Mouse (Mus musculus) lung, postnatal 10 days (tissue): ENCODE data around the gene Ptprn2.

ENCODE experiments used
- DNase-seq: peaks from one replicate; pipeline ENCODE4 v3.0.0; 2021

Ptprn2 gene

DNA sequence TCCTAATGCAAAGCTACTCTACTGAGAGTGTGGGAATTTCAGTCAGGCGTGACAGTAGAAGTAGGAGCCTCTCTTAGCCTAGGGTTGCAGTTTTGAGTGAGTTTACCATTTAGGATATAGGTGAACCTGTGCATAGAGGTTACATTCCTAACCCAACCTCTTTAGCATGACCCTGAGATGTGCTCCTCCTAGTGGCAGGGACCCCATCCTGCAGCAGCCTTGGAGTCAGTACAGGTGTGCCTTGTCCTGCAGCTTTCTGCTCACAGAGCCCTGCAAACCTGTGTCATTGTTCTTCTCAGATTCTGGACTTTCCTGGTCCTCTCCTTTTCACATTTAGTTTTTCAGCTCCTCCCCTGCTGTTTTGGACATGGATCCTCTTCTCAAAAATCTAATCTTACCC, 168.2 kb downstream of the Ptprn2 start:
- DNase-seq, result no peak

DNA sequence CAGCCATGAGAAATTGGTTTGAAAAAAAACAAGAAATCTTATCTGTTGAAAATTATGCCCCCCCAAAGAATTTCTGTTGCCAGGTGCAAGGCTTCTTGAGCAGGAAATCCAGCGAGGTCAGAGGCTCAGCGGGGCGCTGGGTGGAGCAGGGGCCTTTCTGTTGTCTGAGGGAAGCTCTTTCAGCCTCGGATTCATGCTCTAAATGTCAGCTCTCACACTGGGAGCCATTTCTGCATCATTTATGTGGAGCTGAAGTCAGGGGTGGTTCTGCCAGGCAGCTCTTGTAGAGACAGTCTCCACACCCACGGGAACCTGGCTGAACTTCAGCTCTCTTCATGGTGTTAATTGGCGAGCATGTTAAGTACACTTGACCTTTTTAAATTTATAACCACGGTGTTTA, 174.6 kb downstream of the Ptprn2 start:
- DNase-seq, result no peak

DNA sequence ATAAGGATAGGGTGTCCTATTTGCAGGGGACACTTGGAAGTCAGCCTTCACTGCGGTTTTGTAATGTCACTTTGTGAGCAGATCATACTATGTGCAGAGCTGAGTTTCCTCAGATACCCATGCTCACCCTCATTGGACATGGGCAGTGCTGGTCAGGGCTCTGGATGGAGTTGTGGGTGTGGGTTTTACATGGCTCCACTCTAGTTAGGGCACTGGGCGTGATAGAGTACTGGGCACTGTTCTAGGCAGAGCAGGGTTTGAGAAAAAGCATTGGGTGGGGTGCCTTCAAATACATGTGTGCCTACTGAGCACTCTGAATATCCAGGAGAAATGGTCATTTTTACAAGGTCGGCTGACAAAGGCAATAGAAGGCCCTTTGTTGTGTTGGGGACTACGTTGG, 175.5 kb downstream of the Ptprn2 start:
- no peak for DNase-seq

DNA sequence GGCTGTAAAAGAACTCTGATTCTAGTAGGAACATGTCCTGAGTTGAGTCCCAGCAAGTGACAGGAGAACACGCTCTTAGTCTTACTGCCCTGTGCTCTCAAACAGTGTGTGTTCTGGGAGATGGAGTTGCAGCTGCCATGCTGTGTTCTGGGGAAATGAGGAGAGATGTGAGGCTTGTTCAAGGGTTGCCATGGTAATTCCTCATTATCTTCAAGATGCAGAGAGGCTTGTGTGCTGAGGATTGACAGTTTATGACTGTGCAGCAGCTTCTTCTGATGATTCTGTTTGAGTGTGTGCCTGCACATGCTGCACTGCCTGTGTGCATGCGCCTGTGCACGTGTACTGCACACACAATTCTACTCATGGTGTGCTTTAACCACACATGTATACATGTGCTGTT, 192.2 kb downstream of the Ptprn2 start:
- no peak for DNase-seq

DNA sequence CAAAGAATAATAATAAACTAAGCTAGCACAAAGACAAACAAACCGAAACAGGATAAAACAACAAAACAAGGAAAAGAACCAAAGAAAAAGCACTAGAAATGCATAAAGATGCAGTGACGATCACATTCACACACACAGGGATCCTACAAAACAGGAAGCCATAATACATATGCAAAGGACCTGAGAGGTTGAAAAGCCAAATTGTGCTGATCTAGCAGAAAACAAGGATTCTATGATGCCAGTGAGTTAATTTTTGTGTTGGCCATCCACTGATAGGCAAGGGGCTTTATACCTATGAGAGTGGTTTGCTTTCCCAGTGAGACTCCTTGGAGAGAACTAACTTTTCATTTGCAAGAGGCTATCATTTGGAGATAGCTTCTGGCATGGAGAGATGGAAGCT, 204.3 kb downstream of the Ptprn2 start:
- DNase-seq, result no peak

DNA sequence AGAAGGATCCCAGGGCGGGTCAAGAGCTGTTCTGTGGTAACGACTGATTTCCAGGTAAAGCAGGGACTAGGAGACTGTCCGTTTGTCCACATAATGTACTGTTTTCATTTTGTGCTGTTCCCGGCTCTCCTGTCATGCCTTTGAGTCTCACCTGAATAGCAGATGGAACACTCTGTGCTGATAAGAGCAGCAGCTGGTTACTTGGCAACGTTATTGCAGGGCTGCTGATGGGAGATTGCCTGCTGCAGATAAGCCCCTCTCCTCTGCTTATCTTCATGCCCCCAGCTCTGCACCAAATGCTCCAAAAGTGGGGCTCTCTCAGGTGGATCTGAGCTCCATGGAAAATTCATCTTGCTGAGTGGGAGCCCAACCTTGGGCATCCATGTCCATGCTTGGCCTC, 224.0 kb downstream of the Ptprn2 start:
- DNase-seq, result no peak

DNA sequence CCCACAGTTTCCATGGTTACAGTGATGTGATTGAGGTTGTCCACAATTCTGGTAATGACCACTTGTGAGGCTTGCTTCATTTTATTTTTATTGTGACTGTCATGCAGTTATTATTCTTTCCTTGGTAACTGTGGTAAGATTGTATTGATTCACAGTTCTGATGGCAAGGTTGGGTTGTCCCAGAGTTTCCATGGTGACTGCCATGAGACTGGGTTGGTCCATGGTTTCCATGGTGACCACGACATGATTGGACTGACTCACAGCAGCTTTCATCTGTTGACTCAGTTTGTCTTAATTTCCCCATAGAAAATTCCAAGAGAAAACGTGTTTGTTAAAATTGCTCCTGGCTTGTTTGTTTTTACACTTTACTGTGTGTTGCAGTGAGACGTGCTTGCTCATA, 225.2 kb downstream of the Ptprn2 start:
- DNase-seq, result no peak

DNA sequence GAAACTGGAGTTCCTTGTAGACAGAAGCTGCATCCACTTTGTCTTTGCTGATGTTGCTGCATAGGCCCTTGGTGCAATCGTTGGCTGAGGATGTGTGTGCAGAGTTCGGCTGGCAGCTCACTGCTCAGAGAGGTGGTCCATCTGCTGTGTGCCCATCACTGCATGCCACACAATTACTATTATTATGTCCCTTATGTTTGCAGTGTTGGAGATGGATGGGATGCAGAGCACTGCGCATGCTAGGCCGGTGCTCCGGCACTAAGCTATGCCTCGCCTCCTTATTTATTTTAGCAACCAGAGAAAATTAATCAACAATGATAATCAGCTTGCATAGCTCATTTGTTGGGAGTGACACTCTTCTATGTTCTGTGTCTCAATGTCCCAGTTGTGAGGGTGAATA, 225.6 kb downstream of the Ptprn2 start:
- no peak for DNase-seq

DNA sequence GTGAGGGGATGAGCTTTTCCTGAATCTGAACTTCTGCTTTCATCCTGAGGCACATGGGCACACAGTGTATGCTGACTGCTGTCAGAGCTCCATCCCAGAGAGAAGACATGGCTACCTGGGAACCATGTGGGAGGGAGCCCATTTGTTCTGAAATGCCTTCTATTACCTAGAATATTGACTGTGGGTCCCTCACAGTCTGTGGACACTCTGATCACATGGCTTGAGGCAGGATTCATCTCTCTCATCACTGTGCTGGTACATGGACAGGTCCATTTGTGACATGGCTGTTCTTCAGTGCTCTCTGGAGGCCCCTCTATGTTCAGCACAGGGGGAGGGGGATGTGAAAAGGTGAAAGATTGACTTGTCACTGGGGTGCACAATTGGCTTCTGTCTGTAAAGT, 227.6 kb downstream of the Ptprn2 start:
- DNase-seq, result no peak

DNA sequence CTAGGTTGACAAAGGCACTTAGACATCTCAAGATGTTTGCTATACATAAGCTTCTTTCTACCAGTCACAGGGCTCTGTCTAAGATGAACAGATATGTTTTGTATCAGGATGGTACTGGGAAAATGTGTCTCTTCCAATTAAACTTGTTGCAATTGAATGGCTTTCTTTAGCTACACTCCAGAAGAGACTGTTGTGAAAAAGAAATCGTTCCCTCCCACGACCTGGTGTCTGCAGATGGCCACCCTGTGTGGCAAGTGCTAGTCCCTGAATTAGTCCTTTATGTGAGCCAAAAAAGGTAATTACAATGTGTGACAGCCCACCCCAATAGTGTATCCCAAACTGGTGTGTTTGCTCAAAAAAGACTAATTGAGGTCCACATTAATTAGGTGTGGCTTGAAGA, 235.5 kb downstream of the Ptprn2 start:
- DNase-seq, result no peak

DNA sequence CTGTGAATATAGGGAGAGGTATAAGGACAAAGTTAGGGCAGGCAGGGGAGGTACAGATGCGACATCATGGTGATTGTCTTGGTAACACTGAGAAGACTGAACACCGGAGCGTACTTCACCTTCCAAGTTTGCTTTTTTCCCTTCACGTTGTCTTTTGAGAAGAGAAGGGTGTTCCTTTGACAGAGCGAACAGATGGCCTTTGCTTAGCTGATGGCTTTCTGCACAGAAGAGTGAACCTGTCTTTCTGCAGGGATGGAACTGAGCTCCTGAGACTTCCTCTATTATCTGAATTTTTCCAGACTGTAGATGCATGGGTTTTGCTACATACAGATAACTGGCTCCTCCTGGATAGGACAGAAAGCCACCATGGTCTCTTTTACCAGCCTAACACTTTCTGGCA, 254.6 kb downstream of the Ptprn2 start:
- DNase-seq, result no peak

DNA sequence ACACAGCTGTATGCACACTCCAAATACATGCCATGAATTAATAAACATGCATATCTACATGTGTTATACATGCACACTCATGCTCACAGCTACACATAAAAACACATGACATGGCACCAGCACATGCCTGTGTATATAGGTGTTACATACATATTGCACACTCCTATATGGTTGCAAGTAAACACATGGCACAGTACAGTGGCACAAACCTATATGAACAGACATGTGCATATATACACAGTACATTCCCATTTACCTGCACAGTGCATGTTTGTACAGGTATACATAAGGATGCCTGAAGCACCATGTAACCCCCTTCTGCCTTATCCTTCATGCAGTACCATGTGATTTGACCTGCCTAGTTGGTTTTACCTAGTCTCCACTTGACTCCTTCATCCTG, 255.8 kb downstream of the Ptprn2 start:
- DNase-seq, result no peak

DNA sequence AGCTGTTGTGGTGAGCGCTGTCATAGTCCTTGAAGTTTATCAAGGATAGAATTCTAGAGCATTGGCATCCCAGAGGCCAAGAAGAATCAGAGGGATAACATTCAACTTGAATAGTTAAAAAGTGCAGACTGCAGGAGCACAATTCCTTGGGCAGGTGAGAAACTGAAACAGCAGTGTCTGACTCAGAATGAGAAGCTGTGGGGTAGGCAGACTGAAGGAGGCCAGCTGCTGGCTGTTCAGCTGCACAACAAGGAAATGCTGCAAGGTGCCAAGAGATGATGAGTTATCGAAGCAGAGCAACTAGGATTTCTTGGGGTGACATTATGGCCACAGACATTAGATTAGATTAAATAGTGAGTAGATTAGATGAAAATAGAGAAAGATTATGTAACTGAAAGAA, 260.9 kb downstream of the Ptprn2 start:
- no peak for DNase-seq

DNA sequence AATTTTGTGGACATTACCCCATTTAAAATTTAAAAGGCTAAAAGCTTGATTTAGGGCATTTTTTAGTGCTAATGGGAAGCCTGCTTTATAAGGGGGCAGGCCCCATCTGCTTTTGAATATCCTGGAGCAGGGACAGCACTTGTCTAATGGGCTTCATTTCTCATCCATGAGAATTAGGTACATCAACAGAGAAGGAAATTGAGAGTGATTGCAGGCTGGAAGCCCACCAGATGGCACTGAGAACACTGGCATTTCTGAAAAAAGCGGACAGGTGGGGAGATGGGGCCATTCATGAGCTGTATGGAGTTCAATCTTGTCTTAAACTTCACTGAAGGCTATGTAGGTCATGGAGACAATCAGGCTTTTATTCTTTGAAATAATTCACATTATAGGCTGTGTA, 267.3 kb downstream of the Ptprn2 start:
- DNase-seq, result no peak

DNA sequence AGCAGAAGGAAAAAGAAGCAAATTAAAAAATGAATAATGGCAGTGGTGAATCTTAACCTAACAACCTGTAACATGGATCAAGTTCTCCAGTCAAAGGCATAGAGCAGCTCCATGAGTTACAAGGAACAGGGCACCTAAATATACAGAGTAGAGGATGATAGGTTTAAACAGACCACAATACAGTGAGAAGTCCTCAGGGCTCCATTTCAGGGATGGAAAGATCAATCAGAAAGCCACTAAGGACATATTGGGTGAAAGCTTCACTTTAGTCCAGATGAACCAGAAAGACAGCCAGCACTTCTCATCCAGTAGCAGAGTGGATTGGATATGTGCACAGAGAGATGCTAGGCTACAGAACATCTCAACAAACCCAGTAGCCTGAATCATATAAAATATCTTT, 278.4 kb downstream of the Ptprn2 start:
- no peak for DNase-seq

DNA sequence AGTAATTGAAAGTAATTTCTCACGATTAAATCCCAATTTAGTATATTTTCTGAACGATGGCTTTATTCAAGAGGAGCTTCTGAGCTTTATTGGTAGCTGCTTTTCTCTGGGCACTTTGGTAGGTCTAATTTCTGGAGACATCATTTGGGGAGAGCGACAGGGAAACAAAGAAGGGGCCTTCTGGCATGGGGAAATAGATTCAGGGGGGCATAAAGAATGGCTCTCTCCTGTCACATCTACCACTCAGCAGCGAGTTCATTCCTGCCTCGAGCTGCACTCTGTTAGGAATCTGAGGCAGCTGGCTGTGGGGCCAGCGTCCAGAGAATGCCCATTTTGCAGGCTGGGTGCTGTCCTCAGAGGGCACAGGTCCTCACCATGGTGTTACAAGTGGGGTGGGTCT, 285.4 kb downstream of the Ptprn2 start:
- no peak for DNase-seq

DNA sequence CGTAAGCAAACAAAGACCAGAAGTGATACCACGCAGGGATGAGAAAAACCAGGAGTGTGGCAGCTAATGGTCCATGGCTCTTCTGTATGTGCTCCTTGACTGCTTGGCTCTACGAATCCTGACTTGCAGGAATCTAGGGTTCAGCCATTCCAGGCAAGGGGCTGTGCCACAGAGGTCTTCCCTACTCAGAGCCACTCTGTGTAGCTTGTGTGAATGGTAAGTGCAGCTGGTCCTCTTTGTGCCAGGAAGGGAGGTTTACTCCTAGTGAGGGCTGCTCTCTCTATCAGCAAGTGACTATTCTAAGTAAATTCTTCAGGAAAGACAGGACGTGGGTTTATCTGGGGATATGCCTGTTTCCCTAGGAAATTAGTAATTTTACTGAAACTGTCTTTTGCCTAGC, 286.0 kb downstream of the Ptprn2 start:
- no peak for DNase-seq

DNA sequence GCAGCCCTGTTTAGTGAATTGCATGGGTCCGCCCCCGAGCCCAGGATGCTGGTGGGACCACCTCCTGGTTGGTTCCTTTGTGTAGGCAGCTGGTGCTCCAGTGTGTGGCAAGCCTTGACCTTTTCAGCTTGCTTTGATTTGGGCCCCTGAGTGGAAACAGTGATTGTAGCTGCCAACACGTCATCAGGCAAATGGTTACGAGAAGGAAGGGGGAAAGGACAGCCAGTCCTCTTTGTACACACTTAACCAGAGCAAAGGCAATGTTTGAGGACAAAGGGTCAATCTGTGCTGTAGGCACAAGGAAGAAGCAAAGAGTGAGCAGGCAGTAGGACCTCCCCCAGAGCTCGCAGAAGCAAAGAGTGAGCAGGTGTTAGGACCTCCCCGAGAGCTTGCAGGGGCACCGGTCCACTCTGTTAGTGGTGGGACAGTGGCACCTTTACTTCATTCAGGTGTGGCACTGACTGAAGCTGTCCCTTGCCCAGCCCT, 286.6 kb downstream of the Ptprn2 start:
- peak; percentile 68 for DNase-seq

DNA sequence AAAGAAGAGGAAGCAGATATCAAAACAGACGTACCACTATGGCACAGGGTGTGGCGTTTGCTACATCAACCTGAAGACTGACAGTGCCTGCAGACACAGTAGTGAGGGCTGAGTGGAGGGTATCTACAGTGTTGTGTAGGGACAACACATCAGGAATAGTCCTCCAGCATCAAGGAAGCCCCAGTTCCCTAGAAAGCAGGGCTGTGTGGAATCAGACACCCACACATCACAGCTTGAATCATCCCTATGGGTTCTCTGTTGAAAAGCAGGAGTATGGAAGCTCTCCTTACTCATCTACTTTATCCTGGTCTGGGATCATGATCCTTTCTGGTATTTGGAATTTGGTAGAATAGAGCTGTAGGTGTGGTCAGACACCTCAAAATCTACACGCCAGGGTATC, 287.8 kb downstream of the Ptprn2 start:
- no peak for DNase-seq

DNA sequence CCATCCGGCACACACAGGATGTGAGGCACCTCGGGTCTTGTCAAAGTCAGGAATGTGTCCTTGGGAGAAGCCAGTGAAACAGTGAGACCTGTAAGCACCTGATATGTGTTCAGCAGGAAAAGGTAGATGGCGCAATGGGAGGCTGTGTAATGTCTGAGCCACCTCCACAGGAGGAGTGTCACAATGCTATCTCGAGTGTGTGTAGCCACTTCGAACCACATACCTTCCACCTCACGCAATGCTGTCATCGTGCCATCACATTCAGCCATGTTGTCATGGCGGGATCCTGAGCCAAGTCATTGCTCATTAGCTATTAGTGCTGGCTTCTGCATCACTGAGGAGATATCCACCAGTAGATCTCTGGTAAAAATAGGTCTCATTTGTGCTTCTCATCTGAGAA, 290.9 kb downstream of the Ptprn2 start:
- DNase-seq, result peak; percentile 52

DNA sequence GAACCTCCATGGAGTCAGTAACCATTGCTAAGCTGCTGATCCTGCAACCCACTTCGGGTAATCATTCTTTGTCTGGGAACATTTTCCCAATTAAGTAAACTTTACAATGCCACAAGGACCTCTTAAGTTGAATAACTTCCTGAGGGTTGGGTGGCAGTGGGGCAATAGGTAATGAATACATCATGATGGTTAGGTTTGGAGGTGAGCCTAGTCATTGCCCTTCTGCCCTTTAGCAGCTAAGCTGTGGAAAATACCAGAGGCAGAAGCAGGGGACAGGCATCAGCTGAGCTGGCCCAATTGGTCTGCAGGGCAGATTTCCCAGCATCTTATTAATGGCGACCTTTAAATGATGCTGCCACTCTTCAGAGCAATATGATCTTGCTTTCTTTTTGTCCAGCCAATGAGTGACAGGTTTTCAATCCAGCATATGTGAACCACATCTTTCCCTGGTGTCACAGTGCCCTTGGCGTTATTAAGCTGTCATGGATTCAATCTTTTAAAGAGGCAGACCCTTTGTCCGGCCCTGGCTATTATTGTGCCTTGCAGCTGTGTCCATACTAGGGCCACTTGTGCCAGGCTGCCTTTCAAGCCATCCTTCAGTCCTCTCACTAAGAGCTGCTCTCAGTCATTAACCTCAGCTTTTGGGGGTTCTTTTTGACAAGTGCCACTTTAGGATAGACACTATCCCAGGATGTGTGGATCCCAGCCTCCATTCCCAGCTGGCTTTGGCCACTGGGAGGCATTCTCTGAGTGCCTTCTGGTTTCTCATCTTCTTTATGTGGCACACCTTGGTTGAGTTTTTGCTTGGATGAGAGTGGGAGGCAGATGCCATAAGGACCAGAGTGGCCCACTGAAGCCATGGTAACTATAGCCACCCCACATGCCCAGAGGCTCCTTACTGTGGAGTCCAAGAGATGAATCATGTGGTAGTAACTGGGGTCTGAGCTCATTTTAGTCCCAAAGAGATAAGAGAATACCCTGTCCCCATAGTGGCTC, 292.9 kb downstream of the Ptprn2 start:
- DNase-seq, result peak; percentile 47

DNA sequence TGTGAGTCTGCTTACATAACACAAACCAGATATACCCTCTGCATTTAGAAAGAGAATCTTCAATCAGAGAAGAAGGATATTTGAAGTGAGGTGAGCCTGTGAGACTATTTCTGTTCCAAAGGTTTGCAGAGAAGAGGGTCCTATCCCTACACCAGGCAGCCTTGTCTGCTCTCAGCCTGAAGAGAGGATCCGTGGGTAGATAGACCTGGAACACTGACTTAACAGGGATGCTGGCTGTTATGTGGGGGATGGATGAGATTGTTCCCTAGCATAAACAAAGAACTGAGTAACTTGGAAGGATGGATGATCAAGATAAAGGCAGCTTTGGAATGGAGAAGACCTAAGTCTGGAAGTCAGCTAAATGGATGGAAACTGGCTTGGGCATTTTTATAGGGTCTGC, 294.9 kb downstream of the Ptprn2 start:
- no peak for DNase-seq

DNA sequence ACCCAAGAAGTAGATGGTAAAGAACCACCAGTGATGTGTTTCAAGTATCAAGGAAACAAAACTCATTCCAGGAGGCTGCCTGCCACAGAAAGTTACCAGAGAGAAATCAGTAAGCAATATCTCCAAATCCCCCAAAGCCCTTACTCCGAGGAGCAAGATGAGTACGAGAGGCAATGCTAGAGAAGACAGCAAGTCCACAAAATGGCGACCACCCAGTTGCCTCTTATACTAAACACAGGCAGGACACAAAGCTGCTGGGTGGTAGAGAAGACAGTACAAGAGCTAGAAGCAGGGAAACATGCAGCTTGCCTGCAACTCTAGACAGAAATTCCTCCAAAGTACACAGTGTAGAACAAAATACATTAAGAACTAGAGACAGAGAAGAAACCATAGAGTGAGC, 300.2 kb downstream of the Ptprn2 start:
- no peak for DNase-seq

DNA sequence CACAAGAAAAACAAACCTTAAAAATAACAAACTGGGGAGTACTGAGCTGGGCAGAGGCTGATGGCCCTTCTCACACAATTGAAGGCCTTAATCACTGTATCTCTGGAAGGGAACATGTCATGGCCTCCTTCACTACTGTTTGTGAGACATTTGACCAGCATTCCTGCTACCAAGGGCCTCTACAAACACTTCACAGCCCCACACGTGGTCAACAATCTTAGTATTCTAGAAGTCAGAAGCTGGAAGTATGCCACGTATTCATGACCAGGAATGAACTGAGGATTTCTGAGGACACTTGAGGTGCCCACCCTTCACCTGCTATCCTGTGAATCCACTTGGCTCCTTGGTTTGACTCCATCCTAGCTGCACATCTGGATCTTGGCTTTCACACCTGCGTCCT, 302.8 kb downstream of the Ptprn2 start:
- DNase-seq, result peak; percentile 41

DNA sequence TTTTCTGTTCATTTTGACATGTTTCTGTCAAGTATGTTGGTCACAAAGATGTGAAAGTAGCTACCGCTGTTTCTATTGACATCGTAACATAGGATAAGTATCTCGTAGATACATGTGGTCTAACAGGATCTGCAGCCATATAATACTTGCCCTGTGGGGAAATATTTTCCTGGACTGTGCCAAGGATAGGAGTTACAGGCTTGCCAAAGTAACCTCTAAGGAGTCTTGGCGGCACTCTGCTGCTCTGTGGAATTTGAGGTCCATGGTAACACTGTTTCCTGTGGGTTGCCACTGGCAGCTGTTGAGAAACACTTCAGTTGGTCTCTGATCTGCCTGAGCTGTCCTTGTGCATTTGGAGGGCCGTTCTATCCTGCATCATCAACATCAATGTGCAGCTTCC, 317.8 kb downstream of the Ptprn2 start:
- DNase-seq, result no peak
